Mouse (Mus musculus) brain, embryonic 14.5 days (tissue): ENCODE data around the gene Pdcd5. TPM values are rescaled to one million over a fixed set of nuclear protein-coding genes. Genes with fewer than 3 reads are reported as not detected.

Experiments used
- DNase-seq: peaks from one replicate; pipeline ENCODE4 v3.0.0-alpha.2; 2011; ENCODE audit warnings: low read depth
- CTCF ChIP-seq: fragments of 200-500 bp; IDR thresholded peaks from 2 replicates; pipeline ENCODE4 v1.5.1; 2012; ENCODE audit warnings: inconsistent platforms, mild to moderate bottlenecking, moderate library complexity, borderline replicate concordance; ENCODE audit not compliant: insufficient read depth, insufficient read length; ENCODE audit errors: extremely low read depth
- POLR2A ChIP-seq: fragments of 200-500 bp; IDR thresholded peaks from 2 replicates; pipeline ENCODE4 v1.6.1; 2012; ENCODE audit warnings: mild to moderate bottlenecking, inconsistent platforms, borderline replicate concordance; ENCODE audit not compliant: poor library complexity, insufficient read depth, insufficient read length, severe bottlenecking; ENCODE audit errors: extremely low read depth
- polyA plus RNA-seq: library from polyadenylated mRNA; depleted of rRNA; stranded (reverse); fragments of >200 nt; gene quantifications from 2 replicates; pipeline ENCODE4 v1.2.3, GENCODE M21; 2012; rRNA removed

Gene Pdcd5
- polyA plus RNA-seq, 1 experiment: 144 TPM

DNA sequence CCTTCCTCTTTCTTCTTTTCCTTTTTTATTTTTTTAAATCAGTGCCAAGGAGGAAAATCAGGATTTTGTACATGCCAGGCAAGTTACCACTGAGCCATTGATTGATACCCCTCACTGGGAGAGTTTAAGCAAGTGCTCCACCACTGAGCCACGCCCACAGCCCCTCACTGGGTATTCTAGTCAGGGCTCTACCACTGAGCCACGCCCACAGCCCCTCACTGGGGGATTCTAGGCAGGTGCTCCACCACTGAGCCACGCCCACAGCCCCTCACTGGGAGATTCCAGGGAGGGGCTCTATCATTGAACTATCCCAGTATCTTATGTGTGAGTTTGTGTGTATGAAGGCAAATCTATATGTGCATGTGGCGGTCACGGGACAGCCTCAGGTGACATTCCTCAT lies 53.0 kb downstream of the Pdcd5 start:
- no peak for TF ChIP-seq POLR2A
- TF ChIP-seq CTCF: no peak
- DNase-seq: no peak

Other genes with a start within 250 kb of the Pdcd5 start
- gene Slc7a9, start 198.7 kb downstream of the Pdcd5 start, polyA plus RNA-seq: 0.05 and 0.06 TPM in 2 replicates
- gene Tdrd12, start 109.8 kb downstream of the Pdcd5 start, polyA plus RNA-seq: 0.18 and 0.22 TPM in 2 replicates
- gene Nudt19, start 91.2 kb downstream of the Pdcd5 start, polyA plus RNA-seq: 40.5 and 46.1 TPM in 2 replicates
- 0.21 and 0.26 TPM in 2 replicates for gene Rgs9bp, start 61.9 kb downstream of the Pdcd5 start, polyA plus RNA-seq
- gene Ankrd27, start 61.3 kb downstream of the Pdcd5 start, polyA plus RNA-seq: 23.6 and 24.4 TPM in 2 replicates
- 19.8 and 25.2 TPM in 2 replicates for gene Dpy19l3, start 106.9 kb upstream of the Pdcd5 start, polyA plus RNA-seq
- 18.4 and 20.9 TPM in 2 replicates for gene Zfp507, start 155.5 kb upstream of the Pdcd5 start, polyA plus RNA-seq